Mouse (Mus musculus) stomach, embryonic 16.5 days (tissue): Measurements from ENCODE around the gene Gm45837. TPM values are rescaled to one million over a fixed set of nuclear protein-coding genes. Genes with fewer than 3 reads are reported as not detected.
A peak's percentile ranks its signal among the peaks of the same experiment; 100 is the strongest.

Experiments used
- microRNA counts: library from miRNA; unstranded; fragments of <30 nt; microRNA quantifications from one replicate; lab custom pipeline; 2016
- microRNA-seq: library from miRNA; unstranded; fragments of <30 nt; microRNA quantifications from one replicate; pipeline ENCODE4, GENCODE M21; 2016
- polyA plus RNA-seq: library from polyadenylated mRNA; unstranded; fragments of >200 nt; fragmentation: Nextera tagmentation; extraction: Ambion mirVana; gene quantifications from 2 replicates; pipeline ENCODE4 v1.2.1, GENCODE M21; 2015

The Gm45837 gene
- polyA plus RNA-seq, 1 experiment from 2014 or later: 5.4 TPM

MicroRNAs encoded within 50 kb of the gene (microRNA counts, 519-probe panel; counts per million panel counts)
- not detected for microRNA mmu-miR-139-3p (lab: Ali Mortazavi, UCI)
- microRNA mmu-miR-139-5p (lab: Ali Mortazavi, UCI): 2,162 counts per million, percentile 44 among the panel's probes with 10 or more counts

Small RNA genes within 50 kb of the gene (microRNA-seq; reads per million reads assigned to microRNA genes)
- gene Mir139: 2,627 reads per million, percentile 86 among the genes with 10 or more reads in this experiment

Other genes starting within 250 kb of the Gm45837 start
- gene Atg16l2, start 108.6 kb upstream of the Gm45837 start, polyA plus RNA-seq: 19.6 and 20.0 TPM in 2 replicates
- 95.6 and 106 TPM in 2 replicates for gene Stard10, start 93.8 kb upstream of the Gm45837 start, polyA plus RNA-seq
- 105 and 111 TPM in 2 replicates for gene Arap1, start 62.8 kb upstream of the Gm45837 start, polyA plus RNA-seq
- gene Pde2a, start 10.8 kb downstream of the Gm45837 start, polyA plus RNA-seq: 16.0 and 19.0 TPM in 2 replicates
- 0.07 TPM in 1 of 2 replicates, not detected in the other for gene Art2b, start 174.7 kb downstream of the Gm45837 start, polyA plus RNA-seq